Mouse (Mus musculus): Measurements from ENCODE around the gene Etnk1. TPM values are rescaled to one million over a fixed set of nuclear protein-coding genes. Genes with fewer than 3 reads are reported as not detected.
"Not testable (repeated sequence)": the region's sequence is repeated elsewhere in the genome, so short reads cannot be mapped to it uniquely, and the experiment has no call there.

The Etnk1 gene
- polyA plus RNA-seq, 1 experiment from 2014 or later, result 64.1 TPM

DNA sequence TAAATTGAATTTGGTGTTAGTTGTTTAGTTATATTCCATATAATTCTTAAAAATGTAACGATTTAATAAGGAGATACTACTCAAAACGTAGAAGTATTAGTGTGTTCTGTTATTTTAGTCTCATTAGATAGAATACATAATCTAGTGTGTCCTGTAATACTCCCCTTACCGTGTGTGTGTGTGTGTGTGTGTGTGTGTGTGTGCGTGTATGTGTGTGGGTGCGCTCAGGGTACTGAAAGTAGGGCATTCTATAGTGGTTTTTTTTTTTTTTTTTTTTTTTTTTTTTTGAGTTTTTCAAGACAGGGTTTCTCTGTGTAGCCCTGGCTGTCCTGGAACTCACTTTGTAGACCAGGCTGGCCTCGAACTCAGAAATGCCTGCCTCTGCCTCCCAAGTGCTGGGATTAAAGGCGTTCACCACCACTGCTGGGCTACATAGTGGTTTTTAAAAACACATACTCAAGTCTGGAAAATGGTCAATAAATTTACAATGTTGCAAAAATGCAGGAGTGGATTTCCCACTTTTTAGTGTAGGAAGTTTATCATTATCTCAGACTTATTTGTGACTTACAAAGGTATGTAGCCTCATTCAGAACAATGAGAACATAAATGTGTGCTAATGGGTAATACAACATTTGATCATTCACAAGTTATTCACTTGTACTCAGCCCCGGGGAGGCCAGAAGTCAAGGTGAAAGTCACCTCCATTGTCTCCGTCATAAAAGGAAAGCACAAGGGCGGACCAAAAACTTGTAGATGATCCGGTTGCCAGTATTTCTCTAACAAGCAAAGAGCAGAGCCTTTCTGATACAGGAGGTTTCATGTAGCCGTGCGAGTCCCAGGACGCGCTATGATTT lies 1.4 kb upstream of the Etnk1 start:
- no peak overlapping the region for H3K27ac ChIP-seq (ENCODE audit: low read depth, low read length)

DNA sequence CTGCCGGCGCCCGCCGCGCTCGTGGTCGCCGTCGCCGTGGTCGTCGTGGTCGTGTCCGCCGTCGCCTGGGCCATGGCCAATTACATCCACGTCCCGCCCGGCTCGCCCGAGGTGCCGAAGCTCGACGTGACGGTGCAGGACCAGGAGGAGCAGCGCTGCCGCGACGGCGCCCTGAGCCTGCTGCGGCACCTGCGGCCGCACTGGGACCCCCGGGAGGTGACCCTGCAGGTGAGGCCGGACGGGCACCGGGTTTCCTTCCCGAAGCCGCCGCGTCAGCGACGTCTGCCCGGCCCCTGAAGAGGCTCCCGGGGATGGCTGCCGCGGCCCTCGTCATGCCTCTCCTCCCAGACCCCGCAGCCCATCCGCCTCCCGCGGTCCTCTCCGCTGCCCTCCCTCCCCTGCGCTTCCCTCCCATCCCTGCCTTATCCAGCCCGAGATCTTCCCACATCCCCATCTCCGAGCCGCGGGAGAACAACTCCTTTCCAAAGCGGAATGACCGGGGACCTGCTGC lies 443 bp downstream of the Etnk1 start:
- H3K4me2 ChIP-seq (ENCODE audit: low read depth, low read length), result peak overlapping the region; percentile 74
- ATAC-seq (ENCODE audit: low read depth), result peak; percentile 49
- peak overlapping the region; percentile 93 for H3K27ac ChIP-seq (ENCODE audit: low read depth, low read length)
- H3K36me3 ChIP-seq (ENCODE audit: control insufficient read depth, insufficient read depth, low read length), result no peaks in the 10 kb centered on the region
- H3K4me1 ChIP-seq (ENCODE audit: control insufficient read depth, insufficient read depth, low read length), result peaks cover 12% of the 10 kb centered on the region; the same call in 1 of the 2 replicates
- H3K4me3 ChIP-seq (ENCODE audit: low read depth, low read length), result peak overlapping the region; percentile 86
- H3K27me3 ChIP-seq (ENCODE audit: control insufficient read depth, insufficient read depth, low read length), result no peaks in the 10 kb centered on the region
- under 1% methylated on average over 56 of the region's 60 CpGs for WGBS
- H3K9me3 ChIP-seq (ENCODE audit: control insufficient read depth, low read length), result no peaks in the 10 kb centered on the region
- H3K9ac ChIP-seq (replicated peaks; ENCODE audit: low read depth, low read length), result peak overlapping the region; percentile 91

More for the DNA sequence above, 1.4 kb upstream of the Etnk1 start:
- Histone ChIP-seq H3K4me3 (ENCODE audit: low read depth, low read length) (no peak overlapping the region; the same call in 1 of the 2 replicates), H3K9ac (replicated peaks; ENCODE audit: low read depth, low read length) (0 out of 2 replicates have a peak overlapping the region, but pooled peaks have one; percentile 91), H3K4me1 (ENCODE audit: control insufficient read depth, insufficient read depth, low read length) (peaks cover 12% of the 10 kb centered on the region; the same call in 1 of the 2 replicates), H3K4me2 (ENCODE audit: low read depth, low read length) (peak overlapping the region; percentile 74), H3K9me3 (ENCODE audit: control insufficient read depth, low read length) (no peaks in the 10 kb centered on the region), H3K36me3 (ENCODE audit: control insufficient read depth, insufficient read depth, low read length) (no peaks in the 10 kb centered on the region), H3K27me3 (ENCODE audit: control insufficient read depth, insufficient read depth, low read length) (no peaks in the 10 kb centered on the region)
- no peak for ATAC-seq (ENCODE audit: low read depth)
- WGBS, result 57% methylated on average over 15 of the region's 15 CpGs

DNA sequence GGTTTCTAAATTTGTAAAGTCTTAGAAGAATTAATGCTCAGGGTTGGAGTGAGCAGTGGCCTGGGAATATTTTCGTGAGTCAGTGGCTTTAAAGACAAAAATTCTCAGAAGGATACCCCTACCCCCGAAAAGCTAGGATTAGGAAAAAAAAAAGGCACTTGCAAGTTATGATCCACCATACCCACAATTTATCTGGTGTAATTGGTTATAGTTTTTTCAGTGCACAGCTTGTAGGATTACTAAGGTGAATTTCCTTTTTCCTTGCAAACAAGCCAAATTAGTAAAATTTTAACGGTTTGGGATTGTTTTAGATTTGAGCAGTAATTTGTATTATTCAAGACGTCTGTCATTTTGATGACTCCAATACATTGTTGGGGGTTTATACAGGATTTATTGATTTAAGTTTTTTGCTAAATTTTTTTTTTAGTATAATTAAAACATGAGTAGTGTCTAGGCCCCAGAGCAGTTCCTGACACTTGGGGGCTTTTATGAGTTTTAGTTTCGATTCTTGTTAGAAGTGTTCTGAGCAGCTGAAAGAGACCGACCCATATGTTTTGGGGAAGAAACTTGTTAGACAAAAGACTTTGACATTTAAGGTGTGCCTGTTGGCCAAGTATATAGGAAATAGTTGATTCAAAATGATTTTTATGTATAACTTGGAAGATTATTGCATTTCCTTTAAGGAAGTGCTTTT lies 1.1 kb downstream of the Etnk1 start:
- peak overlapping the region; percentile 91 for H3K9ac ChIP-seq (replicated peaks; ENCODE audit: low read depth, low read length)
- H3K36me3 ChIP-seq (ENCODE audit: control insufficient read depth, insufficient read depth, low read length), result no peaks in the 10 kb centered on the region
- H3K27ac ChIP-seq (ENCODE audit: low read depth, low read length), result peak overlapping the region; percentile 93
- H3K27me3 ChIP-seq (ENCODE audit: control insufficient read depth, insufficient read depth, low read length), result no peaks in the 10 kb centered on the region
- peaks cover 12% of the 10 kb centered on the region; the same call in 1 of the 2 replicates for H3K4me1 ChIP-seq (ENCODE audit: control insufficient read depth, insufficient read depth, low read length)
- H3K9me3 ChIP-seq (ENCODE audit: control insufficient read depth, low read length), result no peaks in the 10 kb centered on the region
- H3K4me2 ChIP-seq (ENCODE audit: low read depth, low read length), result peak overlapping the region; percentile 74
- ATAC-seq (ENCODE audit: low read depth), result no peak
- 28% methylated on average over 6 of the region's 6 CpGs for WGBS
- H3K4me3 ChIP-seq (ENCODE audit: low read depth, low read length), result peak overlapping the region; percentile 86

DNA sequence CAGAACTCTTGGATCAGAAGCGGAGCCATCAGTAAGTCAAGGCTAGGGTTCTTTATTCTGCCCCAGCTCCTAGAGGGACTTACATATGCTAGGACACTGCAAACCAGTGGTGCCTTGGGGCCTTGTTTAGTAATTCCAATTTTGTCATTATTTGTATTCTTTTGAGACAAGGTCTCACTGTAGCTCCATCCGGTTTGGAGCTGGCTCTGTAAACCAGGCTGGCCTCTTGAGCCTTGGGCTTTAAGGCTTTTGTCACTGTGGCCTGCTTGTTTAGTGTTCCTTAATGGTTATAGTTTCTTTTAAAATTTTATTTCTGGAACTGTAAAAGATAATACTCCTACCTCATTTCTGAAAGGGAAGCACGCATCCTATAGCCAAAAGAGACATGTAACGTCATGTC lies 2.4 kb downstream of the Etnk1 start:
- H3K4me2 ChIP-seq (ENCODE audit: low read depth, low read length), result peak overlapping the region; percentile 74; the same call in 1 of the 2 replicates
- no peaks in the 10 kb centered on the region for H3K36me3 ChIP-seq (ENCODE audit: control insufficient read depth, insufficient read depth, low read length)
- 77% methylated on average over 4 of the region's 4 CpGs for WGBS
- ATAC-seq (ENCODE audit: low read depth), result no peak
- no peaks in the 10 kb centered on the region for H3K9me3 ChIP-seq (ENCODE audit: control insufficient read depth, low read length)
- H3K4me1 ChIP-seq (ENCODE audit: control insufficient read depth, insufficient read depth, low read length), result peaks cover 12% of the 10 kb centered on the region; the same call in 1 of the 2 replicates
- no peak overlapping the region for H3K27ac ChIP-seq (ENCODE audit: low read depth, low read length)
- no peaks in the 10 kb centered on the region for H3K27me3 ChIP-seq (ENCODE audit: control insufficient read depth, insufficient read depth, low read length)
- H3K9ac ChIP-seq (replicated peaks; ENCODE audit: low read depth, low read length), result no peak overlapping the region
- H3K4me3 ChIP-seq (ENCODE audit: low read depth, low read length), result no peak overlapping the region

DNA sequence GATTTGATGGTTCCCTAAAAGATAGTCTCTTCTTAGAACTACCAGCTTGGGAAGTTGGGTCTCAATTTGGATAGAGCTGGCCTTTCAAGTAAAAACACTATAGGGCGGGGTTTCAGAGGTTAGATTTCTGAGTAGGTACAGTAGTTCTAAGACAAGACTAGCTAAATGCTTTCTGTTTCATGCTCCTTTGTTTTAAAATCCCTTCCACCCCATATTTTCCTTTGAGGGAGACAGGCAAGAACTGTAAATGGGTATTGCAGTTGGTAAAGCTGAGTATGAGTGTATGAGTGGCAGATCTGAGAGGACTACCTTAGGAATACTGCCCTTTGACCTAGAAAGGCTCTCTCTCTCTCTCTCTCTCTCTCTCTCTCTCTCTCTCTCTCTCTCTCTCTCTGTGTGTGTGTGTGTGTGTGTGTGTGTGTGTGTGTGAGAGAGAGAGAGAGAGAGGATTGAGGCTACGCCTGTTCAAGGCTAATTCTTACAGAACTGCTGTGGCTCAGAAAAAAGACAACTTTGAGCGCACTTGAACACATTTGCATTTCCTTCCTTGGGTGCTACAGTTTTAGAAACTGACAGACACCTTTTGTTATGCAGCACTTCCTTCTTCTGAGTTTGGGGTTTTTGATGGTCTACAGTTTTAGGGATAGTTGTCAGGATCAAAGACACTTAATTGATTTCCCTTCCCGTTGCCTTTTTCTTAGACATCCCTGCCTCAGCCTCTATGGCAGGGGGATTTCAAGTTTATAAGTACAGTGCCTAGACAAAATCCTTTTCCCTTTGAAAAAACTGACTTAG lies 3.3 kb downstream of the Etnk1 start:
- Histone ChIP-seq H3K9ac (replicated peaks; ENCODE audit: low read depth, low read length) (no peak overlapping the region), H3K9me3 (ENCODE audit: control insufficient read depth, low read length) (no peaks in the 10 kb centered on the region), H3K4me2 (ENCODE audit: low read depth, low read length) (no peak overlapping the region), H3K27me3 (ENCODE audit: control insufficient read depth, insufficient read depth, low read length) (no peaks in the 10 kb centered on the region), H3K27ac (ENCODE audit: low read depth, low read length) (no peak overlapping the region), H3K4me1 (ENCODE audit: control insufficient read depth, insufficient read depth, low read length) (peaks cover 12% of the 10 kb centered on the region; the same call in 1 of the 2 replicates), H3K36me3 (ENCODE audit: control insufficient read depth, insufficient read depth, low read length) (no peaks in the 10 kb centered on the region), H3K4me3 (ENCODE audit: low read depth, low read length) (no peak overlapping the region)
- ATAC-seq (ENCODE audit: low read depth), result no peak
- 81% methylated on average over 4 of the region's 4 CpGs for WGBS

DNA sequence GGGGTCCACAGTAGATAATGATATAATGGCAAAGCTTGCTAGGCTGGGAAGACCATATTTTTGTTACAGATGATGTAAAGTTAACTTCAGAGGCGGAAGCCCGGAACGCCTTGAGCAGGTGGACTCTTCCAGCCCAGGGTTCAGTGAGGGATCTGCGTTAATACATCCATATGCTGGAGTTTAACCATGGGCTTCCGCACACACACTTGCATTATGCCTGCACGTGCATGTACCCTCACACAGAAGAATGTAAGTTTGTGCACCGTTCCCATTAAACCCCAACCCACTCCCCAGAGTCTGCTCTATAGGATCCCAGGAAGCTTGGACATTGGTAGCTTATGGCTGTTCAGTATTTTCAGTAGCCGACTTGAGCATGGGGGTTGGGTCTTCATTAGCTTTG lies 4.0 kb downstream of the Etnk1 start:
- Histone ChIP-seq H3K9me3 (ENCODE audit: control insufficient read depth, low read length) (no peaks in the 10 kb centered on the region), H3K4me1 (ENCODE audit: control insufficient read depth, insufficient read depth, low read length) (peaks cover 12% of the 10 kb centered on the region; the same call in 1 of the 2 replicates), H3K27me3 (ENCODE audit: control insufficient read depth, insufficient read depth, low read length) (no peaks in the 10 kb centered on the region), H3K4me2 (ENCODE audit: low read depth, low read length) (no peak overlapping the region), H3K27ac (ENCODE audit: low read depth, low read length) (no peak overlapping the region), H3K36me3 (ENCODE audit: control insufficient read depth, insufficient read depth, low read length) (no peaks in the 10 kb centered on the region), H3K9ac (replicated peaks; ENCODE audit: low read depth, low read length) (no peak overlapping the region), H3K4me3 (ENCODE audit: low read depth, low read length) (no peak overlapping the region)
- no peak for ATAC-seq (ENCODE audit: low read depth)
- WGBS, result 96% methylated on average over 8 of the region's 8 CpGs

DNA sequence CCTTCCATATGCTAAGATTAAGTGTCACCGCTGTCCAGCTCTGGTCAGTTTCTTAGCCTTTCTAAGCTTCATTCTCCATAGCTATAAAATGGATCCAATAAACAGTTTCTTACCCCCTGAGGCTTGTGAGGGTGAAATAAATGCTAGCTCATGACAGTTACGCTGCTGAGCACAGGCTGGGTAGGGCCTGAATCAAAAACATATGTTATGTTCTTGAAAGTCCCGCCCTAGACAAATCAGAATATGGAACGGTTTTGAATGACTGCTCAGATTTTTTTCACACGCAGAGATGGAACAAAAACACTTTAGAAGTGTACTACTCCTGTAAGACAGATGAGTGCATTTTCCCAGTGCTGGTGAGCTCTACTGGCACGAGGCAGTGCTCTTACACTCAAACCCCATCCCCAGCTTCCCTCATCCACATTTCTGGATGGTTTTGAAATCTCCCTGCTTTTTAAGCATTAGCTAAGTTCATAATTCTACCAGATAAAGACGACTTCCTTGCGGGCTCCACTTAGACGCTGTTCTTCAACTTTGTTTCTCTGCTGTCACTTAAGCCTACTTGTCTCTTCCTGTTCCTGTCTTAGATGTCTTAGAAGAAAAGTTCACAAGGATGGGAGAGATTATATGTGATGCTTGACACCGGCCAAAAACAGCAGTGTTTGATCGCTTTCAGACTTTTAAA lies 4.9 kb downstream of the Etnk1 start:
- H3K4me3 ChIP-seq (ENCODE audit: low read depth, low read length), result no peak overlapping the region
- no peak overlapping the region for H3K9ac ChIP-seq (replicated peaks; ENCODE audit: low read depth, low read length)
- no peaks in the 10 kb centered on the region for H3K36me3 ChIP-seq (ENCODE audit: control insufficient read depth, insufficient read depth, low read length)
- no peaks in the 10 kb centered on the region for H3K27me3 ChIP-seq (ENCODE audit: control insufficient read depth, insufficient read depth, low read length)
- no peaks in the 10 kb centered on the region for H3K9me3 ChIP-seq (ENCODE audit: control insufficient read depth, low read length)
- 84% methylated on average over 11 of the region's 11 CpGs for WGBS
- H3K4me1 ChIP-seq (ENCODE audit: control insufficient read depth, insufficient read depth, low read length), result peaks cover 12% of the 10 kb centered on the region; the same call in 1 of the 2 replicates
- no peak overlapping the region for H3K27ac ChIP-seq (ENCODE audit: low read depth, low read length)
- H3K4me2 ChIP-seq (ENCODE audit: low read depth, low read length), result no peak overlapping the region
- no peak for ATAC-seq (ENCODE audit: low read depth)

DNA sequence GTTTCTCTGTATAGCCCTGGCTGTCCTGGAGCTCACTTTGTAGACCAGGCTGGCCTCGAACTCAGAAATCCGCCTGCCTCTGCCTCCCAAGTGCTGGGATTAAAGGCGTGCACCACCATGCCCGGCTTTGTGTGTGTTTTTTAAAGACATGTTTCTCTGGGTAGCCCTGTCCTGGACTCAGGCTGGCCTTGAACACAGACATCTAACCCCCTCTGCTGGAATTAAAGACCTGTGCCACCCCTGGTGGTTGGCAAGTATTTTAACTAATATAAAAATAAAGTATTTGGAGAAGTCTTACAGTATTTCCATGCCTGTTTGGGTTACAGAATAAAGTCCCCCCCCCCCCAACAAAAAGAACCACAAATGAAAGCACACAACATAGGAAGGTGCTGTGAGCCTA lies 5.7 kb downstream of the Etnk1 start:
- H3K27me3 ChIP-seq (ENCODE audit: control insufficient read depth, insufficient read depth, low read length); H3K4me2 ChIP-seq (ENCODE audit: low read depth, low read length); H3K9me3 ChIP-seq (ENCODE audit: control insufficient read depth, low read length); ATAC-seq (ENCODE audit: low read depth); H3K27ac ChIP-seq (ENCODE audit: low read depth, low read length); H3K36me3 ChIP-seq (ENCODE audit: control insufficient read depth, insufficient read depth, low read length); H3K4me3 ChIP-seq (ENCODE audit: low read depth, low read length); H3K9ac ChIP-seq (replicated peaks; ENCODE audit: low read depth, low read length): not testable (repeated sequence)
- 97% methylated on average over 4 of the region's 4 CpGs for WGBS
- H3K4me1 ChIP-seq (ENCODE audit: control insufficient read depth, insufficient read depth, low read length), result peaks cover 12% of the 10 kb centered on the region; the same call in 1 of the 2 replicates

Data from neural tube, embryonic 14.5 days (tissue).